Mouse (Mus musculus): ENCODE measurements around the gene Nprl2.

Gene Nprl2

DNA sequence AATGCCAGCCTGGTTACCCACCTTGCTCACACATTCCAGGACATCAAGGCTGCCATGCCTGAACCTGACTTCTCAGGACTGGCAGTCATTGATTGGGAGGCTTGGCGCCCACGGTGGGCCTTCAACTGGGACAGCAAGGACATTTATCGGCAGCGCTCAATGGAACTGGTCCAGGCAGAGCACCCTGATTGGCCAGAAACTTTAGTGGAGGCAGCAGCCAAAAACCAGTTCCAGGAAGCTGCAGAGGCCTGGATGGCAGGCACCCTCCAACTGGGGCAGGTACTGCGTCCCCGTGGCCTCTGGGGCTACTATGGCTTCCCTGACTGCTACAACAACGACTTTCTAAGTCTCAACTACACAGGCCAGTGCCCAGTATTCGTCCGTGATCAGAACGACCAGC lies 35.8 kb downstream of the Nprl2 start:
- DNase-seq (ENCODE audit: low spot score in 2 of 2) = no peak

DNA sequence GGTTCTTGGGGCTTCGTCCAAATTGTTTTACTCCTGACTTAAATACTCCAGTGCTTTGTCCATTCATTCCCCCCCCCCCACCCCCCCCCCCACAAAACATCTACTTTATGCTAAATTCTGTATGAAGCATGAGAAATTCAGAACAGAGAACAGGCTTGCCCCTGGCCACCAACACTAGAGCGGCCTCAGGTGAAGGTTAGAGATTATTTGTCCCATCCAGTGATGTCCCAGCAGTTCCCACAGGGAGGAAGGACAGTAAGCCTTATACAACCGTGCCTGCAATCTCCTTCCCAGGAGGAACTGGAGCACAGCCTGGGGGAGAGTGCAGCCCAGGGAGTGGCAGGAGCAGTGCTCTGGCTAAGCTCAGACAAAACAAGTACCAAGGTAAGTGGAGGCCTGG lies 36.6 kb downstream of the Nprl2 start, which contains the start of gene Naa80:
Gene Naa80 (plus strand): TSS at position 301 of the 400 bp plus-strand sequence.
- DNase-seq (ENCODE audit: low spot score in 2 of 2) = no peak

DNA sequence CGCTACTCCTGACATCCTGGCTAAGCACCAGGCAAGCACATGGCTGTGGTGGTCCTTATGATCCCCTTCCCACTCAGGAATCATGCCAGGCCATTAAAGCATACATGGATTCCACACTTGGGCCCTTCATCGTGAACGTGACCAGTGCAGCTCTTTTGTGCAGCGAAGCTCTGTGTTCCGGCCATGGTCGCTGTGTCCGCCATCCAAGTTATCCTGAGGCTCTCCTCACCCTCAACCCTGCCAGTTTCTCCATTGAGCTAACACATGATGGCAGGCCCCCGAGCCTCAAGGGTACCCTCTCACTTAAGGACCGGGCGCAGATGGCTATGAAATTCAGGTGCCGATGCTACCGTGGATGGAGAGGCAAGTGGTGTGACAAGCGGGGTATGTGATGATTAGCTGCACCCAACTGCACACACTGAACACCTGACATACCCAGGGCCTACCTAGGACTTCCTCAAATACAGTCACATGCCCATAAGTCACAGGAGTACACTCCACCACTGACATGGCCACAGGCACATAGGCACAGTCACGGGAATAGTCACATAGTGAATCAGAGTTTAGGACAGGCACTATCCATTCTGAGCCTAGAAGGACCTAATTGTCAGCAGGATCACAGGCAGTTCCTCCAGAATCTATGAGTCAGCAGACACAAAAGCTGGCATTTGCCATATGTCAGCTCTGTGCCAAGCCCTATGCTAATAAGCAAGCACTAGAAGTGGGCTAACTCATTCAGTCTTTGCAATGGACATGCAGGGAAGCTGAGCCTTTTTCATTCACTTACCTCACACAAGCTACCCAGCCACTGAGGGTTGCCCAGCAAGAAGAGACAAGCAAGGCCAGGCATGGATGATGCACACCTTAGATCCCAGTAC lies 37.2 kb downstream of the Nprl2 start:
- no peak for DNase-seq (ENCODE audit: low spot score in 2 of 2)

DNA sequence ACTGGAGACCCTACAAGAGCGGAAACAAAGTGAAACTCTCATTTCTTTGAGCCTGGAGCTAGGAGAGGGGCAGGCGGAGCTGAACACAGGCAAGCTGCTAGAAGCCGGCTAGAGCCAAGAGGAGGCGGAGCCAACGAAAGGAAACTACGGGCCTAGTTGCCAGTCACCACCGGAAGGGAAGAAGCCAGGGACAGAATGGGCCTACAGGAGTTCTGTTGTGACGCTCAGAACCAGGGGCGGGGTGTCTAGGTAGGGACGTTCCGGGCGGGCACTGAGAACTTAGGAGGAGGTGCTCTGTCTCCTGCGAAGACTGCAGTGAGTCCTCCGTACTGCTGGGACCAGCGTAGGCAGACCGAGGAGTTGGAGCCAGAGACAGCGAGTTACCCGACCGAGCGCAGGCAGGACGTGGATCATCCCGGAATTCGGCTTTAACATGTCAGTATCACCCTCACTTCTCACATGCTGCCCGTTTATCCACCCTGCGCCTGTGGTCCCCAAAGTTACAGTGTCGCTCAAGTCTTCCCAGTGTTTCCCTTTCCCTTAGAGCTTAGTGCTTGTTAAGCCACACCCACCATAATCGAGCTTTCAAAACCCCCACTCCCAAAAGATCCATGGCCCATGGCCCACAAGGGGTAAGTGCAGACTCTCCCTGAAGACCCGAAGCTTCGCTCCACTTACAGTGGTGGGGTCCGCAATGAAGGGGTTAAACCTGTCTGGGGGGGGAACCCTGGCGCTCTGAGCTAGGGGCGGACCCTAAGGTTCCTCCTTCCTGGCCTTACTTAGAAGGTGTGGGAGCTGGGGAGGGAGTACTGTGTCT lies 38.7 kb downstream of the Nprl2 start, which contains the start of gene Hyal3:
Gene Hyal3 (plus strand): TSS at position 318 of the 817 bp plus-strand sequence.
- peak; percentile 59 to 79 for DNase-seq (ENCODE audit: low spot score in 2 of 2)

DNA sequence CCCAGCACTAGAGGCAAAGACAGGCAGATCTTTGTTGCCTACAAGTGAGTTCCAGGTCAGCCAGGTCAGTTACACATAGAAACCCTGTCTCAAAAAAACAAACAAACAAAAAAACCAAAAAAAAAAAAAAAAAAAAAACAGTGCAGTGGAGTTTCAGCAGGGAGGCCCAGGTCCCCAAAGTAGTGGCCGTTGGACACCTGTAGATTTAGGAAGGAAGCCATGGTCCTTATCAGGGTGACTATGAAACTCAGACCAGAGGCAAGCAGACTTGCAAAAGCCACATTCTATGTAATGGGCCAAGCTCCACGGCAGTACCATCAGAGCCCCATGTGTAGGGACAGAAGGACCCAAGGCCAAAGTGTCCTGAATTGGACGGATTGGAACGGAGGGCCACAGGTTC lies 39.6 kb downstream of the Nprl2 start:
- no peak for DNase-seq (ENCODE audit: low spot score in 2 of 2)

DNA sequence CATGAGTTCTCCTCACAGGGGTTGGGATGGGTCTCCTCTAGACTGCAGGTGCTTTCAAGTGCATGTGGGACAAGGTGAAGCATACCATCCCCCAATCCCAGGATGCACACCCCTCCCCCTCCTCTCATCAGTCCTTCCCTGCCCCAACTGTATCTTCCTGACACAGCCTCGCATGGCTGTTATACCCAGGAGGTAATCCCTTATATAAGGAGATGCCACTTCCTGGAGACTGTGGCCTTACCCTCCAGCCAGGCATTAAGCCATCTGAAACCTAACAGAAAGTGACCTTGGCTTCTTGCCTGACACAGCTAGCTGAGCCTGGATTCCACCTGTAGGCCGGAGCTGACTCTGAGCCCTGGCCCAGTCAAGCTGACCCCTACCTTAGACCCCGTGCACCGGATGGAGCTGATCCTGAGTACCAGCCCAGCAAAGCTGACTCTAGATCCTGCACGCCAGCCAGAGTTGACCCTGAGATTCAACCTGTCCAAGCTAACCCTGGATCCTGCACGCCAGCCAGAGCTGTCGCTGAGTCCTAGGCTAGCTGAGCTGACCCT lies 40.6 kb downstream of the Nprl2 start:
- DNase-seq (ENCODE audit: low spot score in 2 of 2) = no peak

DNA sequence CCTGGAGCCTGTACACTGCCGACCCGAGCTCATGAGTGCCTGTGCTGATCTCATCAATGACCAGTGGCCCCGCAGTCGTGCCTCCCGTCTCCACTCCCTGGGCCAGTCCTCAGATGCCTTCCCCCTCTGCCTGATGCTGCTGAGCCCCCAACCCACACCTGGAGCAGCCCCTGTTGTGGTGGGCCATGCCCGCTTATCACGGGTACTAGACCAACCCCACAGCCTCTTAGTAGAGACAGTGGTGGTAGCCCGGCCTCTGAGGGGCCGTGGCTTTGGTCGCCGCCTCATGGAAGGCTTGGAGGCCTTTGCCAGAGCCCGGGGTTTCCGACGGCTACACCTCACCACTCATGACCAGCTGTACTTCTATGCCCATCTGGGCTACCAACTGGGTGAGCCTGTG lies 41.1 kb downstream of the Nprl2 start:
- DNase-seq (ENCODE audit: low spot score in 2 of 2) = no peak

DNA sequence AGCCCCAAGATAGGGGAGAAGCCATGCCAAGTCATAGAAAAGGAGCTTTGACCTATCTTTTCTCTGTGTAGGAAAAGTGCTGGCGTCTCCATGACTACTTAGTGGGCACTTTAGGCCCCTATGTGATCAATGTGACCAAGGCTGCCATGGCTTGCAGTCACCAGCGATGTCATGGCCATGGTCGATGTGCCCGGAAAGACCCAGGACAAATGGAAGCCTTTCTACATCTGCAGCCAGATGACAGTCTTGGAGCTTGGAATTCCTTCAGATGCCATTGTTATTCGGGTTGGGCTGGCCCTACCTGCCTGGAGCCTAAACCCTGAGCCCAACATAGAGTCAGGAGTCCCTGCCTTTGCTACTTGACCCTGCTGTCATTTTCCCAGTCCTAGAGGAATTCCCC lies 44.5 kb downstream of the Nprl2 start:
- no peak for DNase-seq (ENCODE audit: low spot score in 2 of 2)

DNA sequence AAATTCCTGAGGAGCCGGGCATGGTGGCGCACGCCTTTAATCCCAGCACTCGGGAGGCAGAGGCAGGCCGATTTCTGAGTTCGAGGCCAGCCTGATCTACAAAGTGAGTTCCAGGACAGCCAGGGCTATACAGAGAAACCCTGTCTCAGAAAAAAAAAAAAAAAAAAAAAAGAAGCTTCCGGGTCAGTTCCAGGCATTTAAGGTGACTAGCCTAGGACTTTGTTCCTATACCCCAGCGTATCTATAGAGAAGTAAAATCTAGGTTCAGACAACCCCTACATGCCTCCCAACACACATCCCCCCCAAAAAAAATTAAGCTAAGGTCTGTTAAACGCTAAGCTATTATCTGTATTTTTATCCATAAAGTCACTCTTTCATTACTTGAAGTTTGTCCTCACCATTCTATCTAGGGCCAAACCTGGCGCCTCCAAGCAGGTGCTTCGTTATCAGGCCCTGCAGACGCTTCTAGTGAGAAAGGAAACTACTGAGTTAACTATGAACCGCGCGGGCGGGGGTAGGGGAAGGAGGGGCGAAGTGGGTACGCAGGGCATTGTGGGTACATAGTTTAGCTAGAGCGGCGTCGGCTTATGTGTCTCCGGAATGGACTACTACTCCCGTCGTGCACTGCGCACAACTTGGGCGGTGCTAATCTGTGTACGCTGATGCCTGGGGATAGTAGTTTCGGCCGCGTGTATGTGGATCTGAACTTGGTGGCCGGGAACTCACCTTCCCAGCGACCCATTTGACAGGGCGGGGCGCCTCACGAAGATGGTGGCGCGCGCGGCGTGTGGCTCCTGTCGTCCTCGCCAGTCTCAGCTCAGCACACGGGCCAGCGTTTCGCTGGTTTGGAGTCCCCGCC lies 45.2 kb downstream of the Nprl2 start, which contains the start of gene Ifrd2:
Gene Ifrd2 (plus strand): TSS at position 669 of the 859 bp plus-strand sequence.
- peak; percentile 88 to 93 for DNase-seq (ENCODE audit: low spot score in 2 of 2)

DNA sequence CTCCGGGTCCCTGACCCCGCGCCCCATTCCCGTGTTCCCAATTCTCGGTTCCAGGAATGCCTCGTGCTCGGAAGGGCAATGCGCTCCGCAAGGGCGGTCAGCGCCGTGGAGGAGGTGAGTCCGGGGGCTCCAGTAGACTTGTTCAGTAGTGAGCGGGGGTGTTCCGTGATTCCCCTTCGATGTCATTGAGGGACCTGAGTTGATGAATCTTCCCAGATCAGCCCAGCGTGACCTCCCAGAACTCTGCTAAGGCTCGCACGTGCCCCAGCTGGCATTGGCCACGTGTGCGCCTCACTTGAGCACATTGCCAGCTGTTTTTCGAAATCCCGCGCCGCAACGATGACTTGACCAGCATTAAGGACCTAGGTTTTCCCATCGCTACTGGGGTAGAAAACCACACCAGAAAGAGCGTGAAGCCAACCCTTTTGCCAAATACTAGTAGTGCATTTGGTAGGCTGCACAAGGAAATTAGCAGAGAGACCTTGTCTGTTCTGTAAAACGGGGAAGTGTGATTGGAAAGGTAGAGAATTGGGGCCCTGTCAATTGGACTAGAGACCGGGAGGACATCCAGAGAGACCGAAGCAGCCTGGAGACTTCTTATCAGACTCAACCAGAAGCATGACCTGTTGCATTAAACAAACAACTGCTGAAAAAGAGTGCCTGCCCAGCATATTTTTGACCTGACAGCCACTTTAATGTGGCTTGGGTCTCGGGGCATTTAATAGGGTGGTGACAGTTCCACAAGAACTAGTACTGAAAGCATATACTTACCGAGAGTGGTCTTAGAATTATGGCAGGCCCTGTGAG lies 46.0 kb downstream of the Nprl2 start:
- DNase-seq (ENCODE audit: low spot score in 2 of 2) = no peak

DNA sequence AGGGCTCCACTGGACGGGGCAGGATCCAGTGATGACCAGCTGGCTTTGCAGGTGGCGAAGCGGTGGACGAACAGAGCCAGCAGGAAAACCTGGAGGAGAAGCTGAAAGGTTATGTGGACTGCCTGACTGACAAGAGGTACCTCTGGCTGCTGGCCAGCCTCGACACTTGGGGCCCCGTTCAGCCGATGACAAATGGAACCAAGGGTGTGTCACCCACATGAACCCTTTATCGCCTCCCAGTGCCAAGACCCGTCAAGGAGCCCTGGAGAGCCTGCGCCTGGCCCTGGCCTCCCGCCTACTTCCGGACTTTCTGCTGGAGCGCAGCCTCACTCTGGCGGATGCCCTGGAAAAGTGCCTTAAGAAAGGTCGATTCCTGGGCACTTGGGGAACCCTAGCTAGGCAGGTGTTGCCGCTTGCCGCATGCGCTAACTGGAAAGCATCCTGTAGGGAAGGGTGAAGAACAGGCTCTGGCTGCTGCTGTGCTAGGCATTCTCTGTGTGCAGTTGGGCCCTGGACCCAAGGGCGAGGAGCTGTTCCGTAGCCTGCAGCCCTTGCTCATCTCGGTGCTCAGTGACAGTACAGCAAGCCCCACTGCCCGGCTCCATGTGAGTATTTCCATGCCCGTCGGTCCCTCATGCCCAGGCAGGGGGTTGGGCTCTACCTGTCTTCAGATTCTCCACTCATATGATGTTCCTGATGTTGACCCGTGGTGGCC lies 48.2 kb downstream of the Nprl2 start:
- no peak for DNase-seq (ENCODE audit: low spot score in 2 of 2)

DNA sequence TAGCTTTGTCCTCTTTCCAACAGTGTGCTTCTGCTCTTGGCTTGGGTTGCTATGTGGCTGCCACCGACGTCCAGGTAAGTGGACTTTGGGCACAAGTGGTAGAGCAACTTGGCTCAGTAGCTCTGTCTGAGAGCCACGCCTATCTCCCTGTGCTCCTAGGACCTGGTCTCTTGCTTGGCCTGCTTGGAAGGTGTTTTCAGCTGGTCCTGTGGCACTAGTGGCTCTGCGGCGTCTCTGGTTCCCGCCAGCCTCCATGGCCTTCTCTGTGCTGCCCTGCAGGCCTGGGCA lies 48.7 kb downstream of the Nprl2 start:
- DNase-seq (ENCODE audit: low spot score in 2 of 2) = no peak

DNA sequence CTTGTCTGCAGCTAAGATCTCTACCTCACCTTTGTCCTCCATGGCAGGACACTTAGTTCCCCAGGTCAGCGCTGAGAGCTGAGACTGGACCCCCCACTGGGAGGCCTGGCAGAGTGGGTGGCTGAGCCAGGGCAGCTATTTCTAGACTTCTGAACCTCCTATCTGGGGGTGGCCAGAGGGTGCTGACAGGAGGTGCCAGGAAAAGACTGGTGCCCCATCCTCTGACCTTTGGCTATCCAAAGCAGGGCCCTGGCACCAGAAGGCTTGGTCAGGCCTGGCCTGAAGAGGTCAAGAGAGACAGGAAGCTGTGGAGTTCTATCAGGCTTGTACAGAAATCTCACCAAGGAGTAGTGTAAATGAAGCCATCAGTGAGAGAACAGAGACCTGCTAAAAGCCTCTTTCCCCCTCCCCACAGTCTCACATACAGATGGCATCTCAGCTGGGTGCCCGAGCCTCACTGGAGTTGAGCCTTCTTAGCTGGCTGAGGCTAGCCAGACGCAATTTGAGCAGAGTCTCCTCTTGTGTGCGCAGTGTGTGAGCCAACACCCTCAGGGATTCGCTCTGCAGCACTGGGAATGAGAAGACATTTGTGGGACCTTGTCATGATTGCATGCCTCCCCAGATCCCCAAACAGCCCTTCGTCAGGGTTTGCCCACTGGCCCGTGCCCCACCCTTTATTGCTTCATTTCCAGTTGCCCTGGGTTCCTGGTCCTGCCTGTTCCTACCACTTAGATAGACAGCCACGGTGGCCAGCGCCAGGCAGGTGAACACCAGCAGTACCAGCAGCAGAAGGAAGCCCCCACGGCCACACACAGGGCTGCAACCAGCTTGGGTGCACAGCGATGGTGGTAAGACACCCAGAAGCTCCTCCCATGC lies 51.3 kb downstream of the Nprl2 start:
- DNase-seq (ENCODE audit: low spot score in 2 of 2) = peak in 1 of 2 experiments; percentile 57

DNA sequence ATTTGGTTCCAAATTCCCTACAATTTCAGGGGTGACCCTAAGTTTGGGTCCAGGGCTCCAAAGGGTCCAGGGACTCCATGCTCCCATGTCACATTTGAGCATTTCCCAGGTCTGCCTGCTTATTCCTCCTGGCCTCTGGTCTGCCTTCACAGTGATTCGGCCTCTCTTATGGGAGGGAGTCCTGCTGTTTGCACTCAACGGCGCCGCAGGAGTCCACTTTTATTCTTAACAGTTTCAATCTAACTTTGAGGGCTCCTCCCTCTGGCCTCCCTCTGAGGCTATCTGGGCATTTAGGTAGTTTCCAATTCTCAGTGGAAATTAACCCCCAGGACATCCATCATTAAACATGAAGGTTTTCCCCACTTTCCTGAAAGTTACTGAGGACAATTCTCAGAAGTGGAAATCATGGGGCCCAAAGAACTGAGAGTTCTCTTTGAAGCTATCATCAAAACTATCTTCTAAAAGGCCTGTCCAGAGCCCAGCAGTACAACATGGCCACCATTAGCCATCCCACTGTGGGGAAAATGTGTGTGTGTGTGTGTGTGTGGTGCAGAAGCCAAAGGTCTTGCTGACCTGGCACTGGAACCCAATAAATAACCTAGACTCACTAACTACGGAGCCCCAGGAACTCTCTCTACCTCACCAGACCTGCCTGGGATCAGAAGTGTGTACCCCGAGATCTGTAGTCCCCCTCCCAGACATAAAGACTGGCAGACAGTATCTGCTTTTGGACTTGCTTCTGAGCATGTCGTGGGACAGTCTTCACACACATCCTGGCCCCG lies 52.4 kb downstream of the Nprl2 start:
- DNase-seq (ENCODE audit: low spot score in 2 of 2) = no peak
